ENCODE assay signal across 24 mouse cellular contexts in the genomic region with DNA sequence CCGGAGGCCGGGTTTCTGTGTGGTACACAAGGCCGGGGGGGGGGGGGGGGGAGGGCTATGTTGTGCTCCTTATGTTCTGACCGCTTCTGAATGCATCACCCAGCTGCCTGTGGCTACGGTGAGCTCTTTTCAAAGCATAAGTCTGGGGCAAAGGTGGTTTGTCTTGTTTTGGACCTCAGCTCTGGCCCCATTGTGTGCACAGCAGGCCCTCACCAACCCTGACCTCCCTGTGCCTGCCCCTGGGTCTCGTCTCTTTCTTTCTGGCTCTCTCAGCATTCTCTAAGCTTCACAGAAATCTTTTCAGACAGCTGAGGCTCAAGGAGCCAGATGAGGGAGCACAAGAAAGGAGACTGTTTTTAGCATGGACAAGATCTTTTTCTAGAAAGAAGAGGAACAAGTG. TPM values are rescaled to one million over a fixed set of nuclear protein-coding genes. Genes with fewer than 3 reads are reported as not detected.
DNase-seq lines count a peak whose midpoint lies in the region; ATAC-seq and TF ChIP-seq lines count a peak whose summit lies in the region.
"Had no signal": no experiment of that assay in that cellular context is flagged by ENCODE, and none has a peak within 500 bp of the region (broad histone marks: within the 10 kb centered on the region; RNA-seq: fewer than 3 reads in every experiment).

No protein-coding gene starts in this region.

- H3K36me3 ChIP-seq in liver, embryonic 11.5 days (ENCODE audit: control insufficient read depth, insufficient read depth, low read length) = peaks cover 10% of the 10 kb centered on the region; the same call in 1 of the 2 replicates
- 0 out of 2 replicates have a peak, but pooled peaks cover 9% of the 10 kb centered on the region for H3K36me3 ChIP-seq in midbrain, embryonic 15.5 days (replicated peaks)

- H3K4me1 ChIP-seq in cerebellum, adult 2 months (ENCODE audit: control insufficient read depth, insufficient read depth, low read length) = peaks cover 7% of the 10 kb centered on the region
- H3K4me1 ChIP-seq in liver, embryonic 11.5 days (replicated peaks; ENCODE audit: control insufficient read depth, insufficient read depth, low read length) = peaks cover 15% of the 10 kb centered on the region
- peaks cover 4% of the 10 kb centered on the region; the same call in 1 of the 2 replicates for H3K4me1 ChIP-seq in midbrain, embryonic 15.5 days
- H3K4me1 ChIP-seq: heart, embryonic 13.5 days; neural tube, embryonic 12.5 days had no signal

- H3K4me3 ChIP-seq in cerebellum, adult 2 months (replicated peaks; ENCODE audit: insufficient read depth, low read depth, low read length) = no peak overlapping the region
- no peak overlapping the region for H3K4me3 ChIP-seq in layer of hippocampus, adult 2 months
- H3K4me3 ChIP-seq in liver, embryonic 11.5 days (ENCODE audit: low read depth, low read length) = no peak overlapping the region
- no peak overlapping the region for H3K4me3 ChIP-seq in midbrain, embryonic 15.5 days
- H3K4me3 ChIP-seq: erythroblast, embryonic 14.5 days; heart, embryonic 13.5 days; neural tube, embryonic 12.5 days had no signal

- no peak for DNase-seq in cerebellum, adult 2 months
- no peak for DNase-seq in cerebellum, adult 18-20 months
- no peak for DNase-seq in layer of hippocampus, adult 2 months (ENCODE audit: low spot score in 2 of 2)
- no peak for DNase-seq in layer of hippocampus, postnatal 25 days (ENCODE audit: extremely low spot score in 1 of 2, low spot score in 1 of 2)
- DNase-seq in liver, embryonic 11.5 days (ENCODE audit: low spot score) = no peak
- no peak for DNase-seq in yolk sac, embryonic 10.5 days (ENCODE audit: low spot score)
- no peak for DNase-seq in lung, postnatal 4 days
- DNase-seq: cerebellum, postnatal 10 days; heart, adult 11 months; heart, postnatal 36 days; kidney, adult 8-10 months; kidney, postnatal 25 days; layer of hippocampus, adult 9-11 months; lung, adult 2 months; right cerebral cortex, postnatal 4 days; thymus, postnatal 25 days had no signal

- no peak overlapping the region for H3K9ac ChIP-seq in liver, embryonic 11.5 days (ENCODE audit: low read depth, low read length)
- no peak overlapping the region for H3K9ac ChIP-seq in midbrain, embryonic 15.5 days
- H3K9ac ChIP-seq: heart, embryonic 13.5 days; neural tube, embryonic 12.5 days had no signal

- H3K27ac ChIP-seq in cerebellum, adult 2 months (ENCODE audit: insufficient read depth, low read length) = 0 out of 2 replicates have a peak overlapping the region, but pooled peaks have one; percentile 26
- peak overlapping the region; percentile 59; the same call in 1 of the 2 replicates for H3K27ac ChIP-seq in layer of hippocampus, adult 2 months
- peak overlapping the region; percentile 66 for H3K27ac ChIP-seq in liver, embryonic 11.5 days (ENCODE audit: low read depth, low read length)
- 0 out of 2 replicates have a peak overlapping the region, but pooled peaks have one; percentile 15 for H3K27ac ChIP-seq in midbrain, embryonic 15.5 days
- H3K27ac ChIP-seq: heart, embryonic 13.5 days; macrophage; neural tube, embryonic 12.5 days had no signal

- no peaks in the 10 kb centered on the region for H3K27me3 ChIP-seq in cerebellum, adult 2 months (ENCODE audit: control insufficient read depth, insufficient read depth, low read length)
- H3K27me3 ChIP-seq in liver, embryonic 11.5 days (replicated peaks; ENCODE audit: control insufficient read depth, insufficient read depth, low read length) = no peaks in the 10 kb centered on the region
- H3K27me3 ChIP-seq in midbrain, embryonic 15.5 days (replicated peaks) = no peaks in the 10 kb centered on the region
- H3K27me3 ChIP-seq: heart, embryonic 13.5 days; neural tube, embryonic 12.5 days had no signal

- 43% methylated on average over 5 of the region's 6 CpGs for WGBS in cerebellum, adult 2 months
- 75% methylated on average over 6 of the region's 6 CpGs for WGBS in liver, embryonic 11.5 days
- WGBS in midbrain, embryonic 15.5 days = 34% methylated on average over 6 of the region's 6 CpGs

- no peak for TF ChIP-seq CTCF in cerebellum, adult 2 months (IDR thresholded peaks at IDR 0.05; ENCODE audit: borderline replicate concordance, insufficient read depth, low read depth, low read length)
- TF ChIP-seq CTCF in layer of hippocampus, adult 2 months (conservative IDR thresholded peaks at IDR 0.05) = no peak

- ATAC-seq in liver, embryonic 11.5 days (replicated peaks; ENCODE audit: low FRiP score) = no peak
- no peak for ATAC-seq in midbrain, embryonic 15.5 days (replicated peaks)
- ATAC-seq: CD4-positive, CD25-positive, alpha-beta regulatory T cell, adult 4 months had no signal

- no peaks in the 10 kb centered on the region for H3K9me3 ChIP-seq in liver, embryonic 11.5 days (ENCODE audit: control insufficient read depth, low read length)
- H3K9me3 ChIP-seq in midbrain, embryonic 15.5 days = no peaks in the 10 kb centered on the region
- H3K9me3 ChIP-seq: G1E; heart, embryonic 13.5 days; neural tube, embryonic 12.5 days had no signal

- no peak for TF ChIP-seq POLR2A in cerebellum, adult 2 months (IDR thresholded peaks at IDR 0.05; ENCODE audit: borderline replicate concordance, insufficient read depth, low read length)

- H3K4me2 ChIP-seq in liver, embryonic 11.5 days = no peak overlapping the region
- no peak overlapping the region for H3K4me2 ChIP-seq in midbrain, embryonic 15.5 days
- H3K4me2 ChIP-seq: heart, embryonic 13.5 days; neural tube, embryonic 12.5 days had no signal

RNA-seq across cellular contexts. Expression of a gene that starts 15.5 kb away (rescaled TPM):
- polyA plus RNA-seq in cerebellum, adult 2 months (2012; rRNA removed) = 7.6 and 8.5 TPM in 2 replicates
- 10 to 100 TPM; 12.8 to 13.2 TPM for total RNA-seq in layer of hippocampus, adult 2 months (2021)
- 10 to 100 TPM; 10.3 to 12.7 TPM for total RNA-seq in layer of hippocampus, postnatal 25 days (2021)
- 3.3 and 3.8 TPM in 2 replicates for polyA plus RNA-seq in liver, embryonic 11.5 days (2014; fragmentation: Nextera tagmentation; extraction: Ambion mirVana)
- polyA plus RNA-seq in midbrain, embryonic 15.5 days (2015; fragmentation: Nextera tagmentation; extraction: Ambion mirVana) = 3.9 and 4.4 TPM in 2 replicates

RNA-seq across cellular contexts. Expression of a gene that starts 23.4 kb away (rescaled TPM):
- 59.6 and 65.7 TPM in 2 replicates for polyA plus RNA-seq in cerebellum, adult 2 months (2012; rRNA removed)
- 10 to 100 TPM; 63.4 to 65.1 TPM for total RNA-seq in layer of hippocampus, adult 2 months (2021)
- total RNA-seq in layer of hippocampus, postnatal 25 days (2021) = 10 to 100 TPM; 70.4 to 76.3 TPM
- 144 and 155 TPM in 2 replicates for polyA plus RNA-seq in liver, embryonic 11.5 days (2014; fragmentation: Nextera tagmentation; extraction: Ambion mirVana)
- 76.3 and 85.4 TPM in 2 replicates for polyA plus RNA-seq in midbrain, embryonic 15.5 days (2015; fragmentation: Nextera tagmentation; extraction: Ambion mirVana)

RNA-seq across cellular contexts. Expression of a gene that starts 23.5 kb away (rescaled TPM):
- polyA plus RNA-seq in cerebellum, adult 2 months (2012; rRNA removed) = 20.2 and 20.7 TPM in 2 replicates
- 10 to 100 TPM; 39.5 to 42.0 TPM for total RNA-seq in layer of hippocampus, adult 2 months (2021)
- 10 to 100 TPM; 40.5 to 41.4 TPM for total RNA-seq in layer of hippocampus, postnatal 25 days (2021)
- 4.4 and 4.7 TPM in 2 replicates for polyA plus RNA-seq in liver, embryonic 11.5 days (2014; fragmentation: Nextera tagmentation; extraction: Ambion mirVana)
- 8.9 and 9.4 TPM in 2 replicates for polyA plus RNA-seq in midbrain, embryonic 15.5 days (2015; fragmentation: Nextera tagmentation; extraction: Ambion mirVana)

RNA-seq across cellular contexts. Expression of a gene that starts 24.8 kb away (rescaled TPM):
- 5.9 and 6.7 TPM in 2 replicates for polyA plus RNA-seq in cerebellum, adult 2 months (2012; rRNA removed)
- 10 to 100 TPM; 10.4 to 13.7 TPM for total RNA-seq in layer of hippocampus, adult 2 months (2021)
- total RNA-seq in layer of hippocampus, postnatal 25 days (2021) = 10 to 100 TPM; 10.5 to 11.4 TPM
- polyA plus RNA-seq in liver, embryonic 11.5 days (2014; fragmentation: Nextera tagmentation; extraction: Ambion mirVana) = 1.3 and 2.1 TPM in 2 replicates
- 17.0 and 17.2 TPM in 2 replicates for polyA plus RNA-seq in midbrain, embryonic 15.5 days (2015; fragmentation: Nextera tagmentation; extraction: Ambion mirVana)
- total RNA-seq: monocyte, adult 5-6 weeks had no signal
- polyA plus RNA-seq: erythroblast, embryonic 14.5 days had no signal

Comparison
In these comparisons a context has a peak if more than half of its experiments do, and no peak if none do; other contexts are left out.
1. H3K27ac ChIP-seq: peak in every context shown above with its lines; median percentile 66 in liver, embryonic 11.5 days; 59 in layer of hippocampus, adult 2 months; 26 in cerebellum, adult 2 months; 15 in midbrain, embryonic 15.5 days.